Mouse (Mus musculus): ENCODE data around the gene Phlda1. TPM values are rescaled to one million over a fixed set of nuclear protein-coding genes. Genes with fewer than 3 reads are reported as not detected.

Gene Phlda1
- polyA plus RNA-seq, 1 experiment from 2014 or later, result 30.8 TPM

- Histone ChIP-seq H3K36me3 (ENCODE audit: control insufficient read depth, insufficient read depth, low read length) (no peaks in the 10 kb centered on the region), H3K9me3 (replicated peaks; ENCODE audit: control insufficient read depth, low read length, poor library complexity, severe bottlenecking) (no peaks in the 10 kb centered on the region)
- no peak for ATAC-seq
Observed at GRCm38 (mm10) chr10:111528283-111528682, 22.2 kb downstream of the Phlda1 start.

GRCm38 (mm10) chr10:111530398-111530797 is 24.3 kb downstream of the Phlda1 start:
- Histone ChIP-seq H3K9me3 (replicated peaks; ENCODE audit: control insufficient read depth, low read length, poor library complexity, severe bottlenecking) (no peaks in the 10 kb centered on the region), H3K27ac (ENCODE audit: low read length) (no peak overlapping the region), H3K27me3 (ENCODE audit: control insufficient read depth, insufficient read depth, low read depth, low read length) (no peaks in the 10 kb centered on the region), H3K36me3 (ENCODE audit: control insufficient read depth, insufficient read depth, low read length) (no peaks in the 10 kb centered on the region), H3K9ac (ENCODE audit: low read depth, low read length) (no peak overlapping the region), H3K4me1 (ENCODE audit: control insufficient read depth, insufficient read depth, low read length) (no peaks in the 10 kb centered on the region), H3K4me2 (ENCODE audit: low read length) (no peak overlapping the region), H3K4me3 (ENCODE audit: low read depth, low read length) (no peak overlapping the region)
- 84% methylated on average over 7 of the region's 7 CpGs for WGBS
- ATAC-seq, result no peak

More at GRCm38 (mm10) chr10:111528283-111528682, 22.2 kb downstream of the Phlda1 start:
- no peak overlapping the region for H3K4me2 ChIP-seq (ENCODE audit: low read length)
- no peak overlapping the region for H3K9ac ChIP-seq (ENCODE audit: low read depth, low read length)
- no peaks in the 10 kb centered on the region for H3K4me1 ChIP-seq (ENCODE audit: control insufficient read depth, insufficient read depth, low read length)
- H3K27me3 ChIP-seq (ENCODE audit: control insufficient read depth, insufficient read depth, low read depth, low read length), result no peaks in the 10 kb centered on the region
- H3K4me3 ChIP-seq (ENCODE audit: low read depth, low read length), result no peak overlapping the region
- no peak overlapping the region for H3K27ac ChIP-seq (ENCODE audit: low read length)
- WGBS, result 71% methylated on average over 4 of the region's 4 CpGs

- H3K27me3 ChIP-seq (ENCODE audit: control insufficient read depth, insufficient read depth, low read depth, low read length), result no peaks in the 10 kb centered on the region
- H3K27ac ChIP-seq (ENCODE audit: low read length), result no peak overlapping the region
- no peak for ATAC-seq
- H3K9me3 ChIP-seq (replicated peaks; ENCODE audit: control insufficient read depth, low read length, poor library complexity, severe bottlenecking), result no peaks in the 10 kb centered on the region
- no peaks in the 10 kb centered on the region; the same call in 1 of the 2 replicates for H3K4me1 ChIP-seq (ENCODE audit: control insufficient read depth, insufficient read depth, low read length)
- H3K4me2 ChIP-seq (ENCODE audit: low read length), result no peak overlapping the region
- H3K9ac ChIP-seq (ENCODE audit: low read depth, low read length), result no peak overlapping the region
- 76% methylated on average over 8 of the region's 8 CpGs for WGBS
- H3K36me3 ChIP-seq (ENCODE audit: control insufficient read depth, insufficient read depth, low read length), result no peaks in the 10 kb centered on the region
- H3K4me3 ChIP-seq (ENCODE audit: low read depth, low read length), result no peak overlapping the region
Observed at GRCm38 (mm10) chr10:111534691-111535090, 28.6 kb downstream of the Phlda1 start.

- Histone ChIP-seq H3K27ac (ENCODE audit: low read length) (no peak overlapping the region), H3K9me3 (replicated peaks; ENCODE audit: control insufficient read depth, low read length, poor library complexity, severe bottlenecking) (no peaks in the 10 kb centered on the region), H3K36me3 (ENCODE audit: control insufficient read depth, insufficient read depth, low read length) (no peaks in the 10 kb centered on the region), H3K4me3 (ENCODE audit: low read depth, low read length) (no peak overlapping the region), H3K9ac (ENCODE audit: low read depth, low read length) (no peak overlapping the region), H3K4me2 (ENCODE audit: low read length) (no peak overlapping the region), H3K4me1 (ENCODE audit: control insufficient read depth, insufficient read depth, low read length) (no peaks in the 10 kb centered on the region; the same call in 1 of the 2 replicates), H3K27me3 (ENCODE audit: control insufficient read depth, insufficient read depth, low read depth, low read length) (no peaks in the 10 kb centered on the region)
- whole genome bisulfite sequencing, result 91% methylated on average over 19 of the region's 19 CpGs
- no peak for ATAC-seq
Observed at GRCm38 (mm10) chr10:111537410-111537809, 31.3 kb downstream of the Phlda1 start.

- H3K27me3 ChIP-seq (ENCODE audit: control insufficient read depth, insufficient read depth, low read depth, low read length), result no peaks in the 10 kb centered on the region
- ATAC-seq, result no peak
- no peaks in the 10 kb centered on the region for H3K36me3 ChIP-seq (ENCODE audit: control insufficient read depth, insufficient read depth, low read length)
- H3K9me3 ChIP-seq (replicated peaks; ENCODE audit: control insufficient read depth, low read length, poor library complexity, severe bottlenecking), result no peaks in the 10 kb centered on the region
- H3K9ac ChIP-seq (ENCODE audit: low read depth, low read length), result no peak overlapping the region
- H3K4me2 ChIP-seq (ENCODE audit: low read length), result no peak overlapping the region
- H3K27ac ChIP-seq (ENCODE audit: low read length), result peak overlapping the region; percentile 31
- H3K4me3 ChIP-seq (ENCODE audit: low read depth, low read length), result no peak overlapping the region
- 40% methylated on average over 9 of the region's 9 CpGs for WGBS
- no peaks in the 10 kb centered on the region; the same call in 1 of the 2 replicates for H3K4me1 ChIP-seq (ENCODE audit: control insufficient read depth, insufficient read depth, low read length)
Observed at GRCm38 (mm10) chr10:111539724-111540324, 33.7 kb downstream of the Phlda1 start.

- Histone ChIP-seq H3K27ac (ENCODE audit: low read length) (no peak overlapping the region), H3K9ac (ENCODE audit: low read depth, low read length) (no peak overlapping the region), H3K9me3 (replicated peaks; ENCODE audit: control insufficient read depth, low read length, poor library complexity, severe bottlenecking) (no peaks in the 10 kb centered on the region), H3K36me3 (ENCODE audit: control insufficient read depth, insufficient read depth, low read length) (no peaks in the 10 kb centered on the region), H3K4me3 (ENCODE audit: low read depth, low read length) (no peak overlapping the region), H3K4me2 (ENCODE audit: low read length) (no peak overlapping the region), H3K27me3 (ENCODE audit: control insufficient read depth, insufficient read depth, low read depth, low read length) (no peaks in the 10 kb centered on the region), H3K4me1 (ENCODE audit: control insufficient read depth, insufficient read depth, low read length) (no peaks in the 10 kb centered on the region; the same call in 1 of the 2 replicates)
- 60% methylated on average over 9 of the region's 9 CpGs for WGBS
- no peak for ATAC-seq
Observed at GRCm38 (mm10) chr10:111540678-111541077, 34.6 kb downstream of the Phlda1 start.

GRCm38 (mm10) chr10:111543106-111543505 is 37.0 kb downstream of the Phlda1 start:
- ATAC-seq, result no peak
- Histone ChIP-seq H3K4me2 (ENCODE audit: low read length) (no peak overlapping the region), H3K4me1 (ENCODE audit: control insufficient read depth, insufficient read depth, low read length) (peaks cover 5% of the 10 kb centered on the region; the same call in 1 of the 2 replicates), H3K9me3 (replicated peaks; ENCODE audit: control insufficient read depth, low read length, poor library complexity, severe bottlenecking) (no peaks in the 10 kb centered on the region), H3K9ac (ENCODE audit: low read depth, low read length) (no peak overlapping the region), H3K27ac (ENCODE audit: low read length) (no peak overlapping the region), H3K27me3 (ENCODE audit: control insufficient read depth, insufficient read depth, low read depth, low read length) (no peaks in the 10 kb centered on the region), H3K4me3 (ENCODE audit: low read depth, low read length) (no peak overlapping the region), H3K36me3 (ENCODE audit: control insufficient read depth, insufficient read depth, low read length) (no peaks in the 10 kb centered on the region)
- 88% methylated on average over 7 of the region's 7 CpGs for WGBS

- H3K9me3 ChIP-seq (replicated peaks; ENCODE audit: control insufficient read depth, low read length, poor library complexity, severe bottlenecking), result no peaks in the 10 kb centered on the region
- no peak overlapping the region for H3K27ac ChIP-seq (ENCODE audit: low read length)
- H3K9ac ChIP-seq (ENCODE audit: low read depth, low read length), result no peak overlapping the region
- H3K36me3 ChIP-seq (ENCODE audit: control insufficient read depth, insufficient read depth, low read length), result no peaks in the 10 kb centered on the region
- peaks cover 5% of the 10 kb centered on the region; the same call in 1 of the 2 replicates for H3K4me1 ChIP-seq (ENCODE audit: control insufficient read depth, insufficient read depth, low read length)
- 0 out of 2 replicates have a peak, but pooled peaks have one; percentile 3 for ATAC-seq
- H3K4me2 ChIP-seq (ENCODE audit: low read length), result no peak overlapping the region
- 50% methylated on average over 7 of the region's 7 CpGs for WGBS
- H3K27me3 ChIP-seq (ENCODE audit: control insufficient read depth, insufficient read depth, low read depth, low read length), result no peaks in the 10 kb centered on the region
- no peak overlapping the region for H3K4me3 ChIP-seq (ENCODE audit: low read depth, low read length)
Observed at GRCm38 (mm10) chr10:111543781-111544260, 37.7 kb downstream of the Phlda1 start.

GRCm38 (mm10) chr10:111544311-111544710 is 38.2 kb downstream of the Phlda1 start:
- no peak for ATAC-seq
- Histone ChIP-seq H3K9me3 (replicated peaks; ENCODE audit: control insufficient read depth, low read length, poor library complexity, severe bottlenecking) (no peaks in the 10 kb centered on the region), H3K27ac (ENCODE audit: low read length) (no peak overlapping the region), H3K27me3 (ENCODE audit: control insufficient read depth, insufficient read depth, low read depth, low read length) (no peaks in the 10 kb centered on the region), H3K9ac (ENCODE audit: low read depth, low read length) (no peak overlapping the region), H3K36me3 (ENCODE audit: control insufficient read depth, insufficient read depth, low read length) (no peaks in the 10 kb centered on the region), H3K4me1 (ENCODE audit: control insufficient read depth, insufficient read depth, low read length) (peaks cover 5% of the 10 kb centered on the region; the same call in 1 of the 2 replicates), H3K4me3 (ENCODE audit: low read depth, low read length) (no peak overlapping the region), H3K4me2 (ENCODE audit: low read length) (no peak overlapping the region)
- WGBS, result 78% methylated on average over 4 of the region's 4 CpGs
